Mouse (Mus musculus): ENCODE measurements at regions not wholly inside any gene's neighbourhood (a gene's known extent, or its start where the extent isn't known, plus 50 kb on each side); places are given as distances from the start of the nearest gene placed in this dataset.
A peak's percentile ranks its signal among the peaks of the same experiment; 100 is the strongest.

- Histone ChIP-seq H3K9ac (ENCODE audit: low read length) (no peak overlapping the region), H3K4me2 (no peak overlapping the region), H3K36me3 (ENCODE audit: control insufficient read depth, insufficient read depth, low read length) (no peaks in the 10 kb centered on the region), H3K4me1 (ENCODE audit: control insufficient read depth, insufficient read depth, low read length) (no peaks in the 10 kb centered on the region), H3K4me3 (ENCODE audit: low read depth, low read length) (no peak overlapping the region), H3K27me3 (ENCODE audit: control insufficient read depth, insufficient read depth, low read length) (no peaks in the 10 kb centered on the region), H3K9me3 (ENCODE audit: control insufficient read depth, low read length) (no peaks in the 10 kb centered on the region), H3K27ac (ENCODE audit: low read depth, low read length) (no peak overlapping the region)
- no peak for DNase-seq (ENCODE audit: low spot score, missing footprints)
- 85% methylated on average over 3 of the region's 3 CpGs for WGBS
- no peak for ATAC-seq (ENCODE audit: low FRiP score)
Measured at GRCm38 (mm10) chr8:93712066-93712706, 97.6 kb upstream of the Gnao1 start.

- Histone ChIP-seq H3K9ac (ENCODE audit: low read length) (no peak overlapping the region), H3K4me2 (no peak overlapping the region), H3K4me3 (ENCODE audit: low read depth, low read length) (no peak overlapping the region), H3K9me3 (ENCODE audit: control insufficient read depth, low read length) (no peaks in the 10 kb centered on the region; the same call in 1 of the 2 replicates), H3K27me3 (ENCODE audit: control insufficient read depth, insufficient read depth, low read length) (no peaks in the 10 kb centered on the region), H3K27ac (ENCODE audit: low read depth, low read length) (no peak overlapping the region), H3K36me3 (ENCODE audit: control insufficient read depth, insufficient read depth, low read length) (no peaks in the 10 kb centered on the region), H3K4me1 (ENCODE audit: control insufficient read depth, insufficient read depth, low read length) (no peaks in the 10 kb centered on the region)
- ATAC-seq (ENCODE audit: low FRiP score) (no peak), DNase-seq (ENCODE audit: low spot score, missing footprints) (no peak)
- WGBS: 88% methylated on average over 2 of the region's 2 CpGs
Measured at GRCm38 (mm10) chr8:93713221-93713620, 96.5 kb upstream of the Gnao1 start.

- H3K4me3 ChIP-seq (ENCODE audit: low read depth, low read length): no peak overlapping the region
- H3K9me3 ChIP-seq (ENCODE audit: control insufficient read depth, low read length): no peaks in the 10 kb centered on the region
- DNase-seq (ENCODE audit: low spot score, missing footprints): no peak
- H3K27me3 ChIP-seq (ENCODE audit: control insufficient read depth, insufficient read depth, low read length): no peaks in the 10 kb centered on the region
- no peaks in the 10 kb centered on the region for H3K4me1 ChIP-seq (ENCODE audit: control insufficient read depth, insufficient read depth, low read length)
- no peak overlapping the region for H3K9ac ChIP-seq (ENCODE audit: low read length)
- no peak overlapping the region for H3K27ac ChIP-seq (ENCODE audit: low read depth, low read length)
- no peak overlapping the region for H3K4me2 ChIP-seq
- ATAC-seq (ENCODE audit: low FRiP score): no peak
- H3K36me3 ChIP-seq (ENCODE audit: control insufficient read depth, insufficient read depth, low read length): no peaks in the 10 kb centered on the region
- 90% methylated on average over 15 of the region's 15 CpGs for WGBS
Measured at GRCm38 (mm10) chr8:93724896-93725489, 84.8 kb upstream of the Gnao1 start.

- Histone ChIP-seq H3K36me3 (ENCODE audit: control insufficient read depth, insufficient read depth, low read length) (no peaks in the 10 kb centered on the region), H3K9me3 (ENCODE audit: control insufficient read depth, low read length) (no peaks in the 10 kb centered on the region), H3K9ac (ENCODE audit: low read length) (no peak overlapping the region), H3K4me1 (ENCODE audit: control insufficient read depth, insufficient read depth, low read length) (peaks cover 7% of the 10 kb centered on the region; the same call in 1 of the 2 replicates), H3K27ac (ENCODE audit: low read depth, low read length) (no peak overlapping the region), H3K4me3 (ENCODE audit: low read depth, low read length) (no peak overlapping the region), H3K27me3 (ENCODE audit: control insufficient read depth, insufficient read depth, low read length) (no peaks in the 10 kb centered on the region), H3K4me2 (no peak overlapping the region)
- no peak for DNase-seq (ENCODE audit: low spot score, missing footprints)
- no peak for ATAC-seq (ENCODE audit: low FRiP score)
- 62% methylated on average over 15 of the region's 15 CpGs for WGBS
Measured at GRCm38 (mm10) chr8:93729124-93729930, 80.4 kb upstream of the Gnao1 start.

GRCm38 (mm10) chr8:93730738-93731700 is 78.7 kb upstream of the Gnao1 start:
- Histone ChIP-seq H3K27ac (ENCODE audit: low read depth, low read length) (no peak overlapping the region), H3K4me2 (no peak overlapping the region), H3K27me3 (ENCODE audit: control insufficient read depth, insufficient read depth, low read length) (no peaks in the 10 kb centered on the region), H3K4me1 (ENCODE audit: control insufficient read depth, insufficient read depth, low read length) (peaks cover 7% of the 10 kb centered on the region; the same call in 1 of the 2 replicates), H3K9me3 (ENCODE audit: control insufficient read depth, low read length) (no peaks in the 10 kb centered on the region), H3K36me3 (ENCODE audit: control insufficient read depth, insufficient read depth, low read length) (no peaks in the 10 kb centered on the region), H3K4me3 (ENCODE audit: low read depth, low read length) (no peak overlapping the region), H3K9ac (ENCODE audit: low read length) (no peak overlapping the region)
- WGBS: 63% methylated on average over 14 of the region's 14 CpGs
- DNase-seq (ENCODE audit: low spot score, missing footprints): peak; percentile 84
- no peak for ATAC-seq (ENCODE audit: low FRiP score)

GRCm38 (mm10) chr8:93734818-93735217 is 74.9 kb upstream of the Gnao1 start:
- Histone ChIP-seq H3K27me3 (ENCODE audit: control insufficient read depth, insufficient read depth, low read length) (no peaks in the 10 kb centered on the region), H3K27ac (ENCODE audit: low read depth, low read length) (no peak overlapping the region), H3K9me3 (ENCODE audit: control insufficient read depth, low read length) (no peaks in the 10 kb centered on the region), H3K4me3 (ENCODE audit: low read depth, low read length) (no peak overlapping the region), H3K4me1 (ENCODE audit: control insufficient read depth, insufficient read depth, low read length) (peaks cover 7% of the 10 kb centered on the region; the same call in 1 of the 2 replicates), H3K36me3 (ENCODE audit: control insufficient read depth, insufficient read depth, low read length) (no peaks in the 10 kb centered on the region), H3K4me2 (no peak overlapping the region), H3K9ac (ENCODE audit: low read length) (no peak overlapping the region)
- WGBS: 85% methylated on average over 4 of the region's 4 CpGs
- no peak for DNase-seq (ENCODE audit: low spot score, missing footprints)
- ATAC-seq (ENCODE audit: low FRiP score): no peak

GRCm38 (mm10) chr8:93740281-93740680 is 69.5 kb upstream of the Gnao1 start:
- H3K9me3 ChIP-seq (ENCODE audit: control insufficient read depth, low read length): no peaks in the 10 kb centered on the region
- no peaks in the 10 kb centered on the region for H3K27me3 ChIP-seq (ENCODE audit: control insufficient read depth, insufficient read depth, low read length)
- H3K27ac ChIP-seq (ENCODE audit: low read depth, low read length): no peak overlapping the region
- no peaks in the 10 kb centered on the region for H3K36me3 ChIP-seq (ENCODE audit: control insufficient read depth, insufficient read depth, low read length)
- no peak overlapping the region for H3K4me2 ChIP-seq
- H3K4me1 ChIP-seq (ENCODE audit: control insufficient read depth, insufficient read depth, low read length): no peaks in the 10 kb centered on the region
- no peak for DNase-seq (ENCODE audit: low spot score, missing footprints)
- H3K4me3 ChIP-seq (ENCODE audit: low read depth, low read length): no peak overlapping the region
- no peak overlapping the region for H3K9ac ChIP-seq (ENCODE audit: low read length)
- no peak for ATAC-seq (ENCODE audit: low FRiP score)
- 74% methylated on average over 3 of the region's 3 CpGs for WGBS

GRCm38 (mm10) chr8:93748720-93749119 is 61.0 kb upstream of the Gnao1 start:
- WGBS: 74% methylated on average over 1 of the region's 1 CpGs
- H3K9me3 ChIP-seq (ENCODE audit: control insufficient read depth, low read length): no peaks in the 10 kb centered on the region
- no peak overlapping the region for H3K27ac ChIP-seq (ENCODE audit: low read depth, low read length)
- no peaks in the 10 kb centered on the region for H3K36me3 ChIP-seq (ENCODE audit: control insufficient read depth, insufficient read depth, low read length)
- H3K4me1 ChIP-seq (ENCODE audit: control insufficient read depth, insufficient read depth, low read length): no peaks in the 10 kb centered on the region
- no peak overlapping the region for H3K4me2 ChIP-seq
- ATAC-seq (ENCODE audit: low FRiP score): no peak
- no peak overlapping the region for H3K4me3 ChIP-seq (ENCODE audit: low read depth, low read length)
- no peak for DNase-seq (ENCODE audit: low spot score, missing footprints)
- no peak overlapping the region for H3K9ac ChIP-seq (ENCODE audit: low read length)
- no peaks in the 10 kb centered on the region for H3K27me3 ChIP-seq (ENCODE audit: control insufficient read depth, insufficient read depth, low read length)

All from midbrain, embryonic 11.5 days (tissue).